ENCODE assay signal across 13 mouse cellular contexts in genomic region chr9:13905086-13905669, GRCm38 (mm10).
"Had no signal": no experiment of that assay in that cellular context is flagged by ENCODE, and none has a peak within 500 bp of the region (broad histone marks: within the 10 kb centered on the region; RNA-seq: fewer than 3 reads in every experiment).

No protein-coding gene starts in this region.

- H3K4me3 ChIP-seq: liver, embryonic 13.5 days; midbrain, embryonic 13.5 days had no signal

- ATAC-seq: intestine, postnatal 0 days; midbrain, embryonic 13.5 days had no signal

- H3K9me3 ChIP-seq: liver, embryonic 13.5 days; midbrain, embryonic 13.5 days had no signal

- H3K27ac ChIP-seq: kidney, postnatal 0 days; liver, embryonic 13.5 days; midbrain, embryonic 13.5 days; stomach, postnatal 0 days had no signal

- DNase-seq: kidney, adult 2 months; kidney, postnatal 25 days; liver, embryonic 13.5 days; lung, adult 2 months; lung, postnatal 14 days; lung, postnatal 4 days; thymus, adult 2 months; thymus, postnatal 14 days; thymus, postnatal 4 days had no signal

- H3K4me2 ChIP-seq: liver, embryonic 13.5 days; midbrain, embryonic 13.5 days had no signal

- H3K4me1 ChIP-seq: liver, embryonic 13.5 days; midbrain, embryonic 13.5 days had no signal

- H3K27me3 ChIP-seq: liver, embryonic 13.5 days; midbrain, embryonic 13.5 days had no signal

- H3K36me3 ChIP-seq: liver, embryonic 13.5 days; midbrain, embryonic 13.5 days had no signal

- H3K9ac ChIP-seq: liver, embryonic 13.5 days; midbrain, embryonic 13.5 days had no signal
